Mouse (Mus musculus) adrenal gland, postnatal 14 days (tissue): Measurements from ENCODE around the gene Ube2d3. TPM values are rescaled to one million over a fixed set of nuclear protein-coding genes. Genes with fewer than 3 reads are reported as not detected.

ENCODE experiments used
- DNase-seq: peaks from one replicate; pipeline ENCODE4 v3.0.0; 2021; ENCODE audit warnings: mixed read lengths
- long read RNA-seq, 2 experiments: library from polyadenylated mRNA; stranded (forward); transcript quantifications; one replicate each; pipeline ENCODE4 v2.0.0; 2021
- total RNA-seq: library from RNA; stranded (reverse); gene quantifications from 2 replicates; pipeline ENCODE4 v1.2.3, GENCODE M21; 2021

Gene Ube2d3
- 378 and 407 TPM in 2 replicates for total RNA-seq
- long read RNA-seq, experiment 1, transcript Ube2d3-202 (8 exons, 2,504 nt) = minor isoform, 79 of 375 reads
- long read RNA-seq, experiment 1, transcript Ube2d3-201 (8 exons, 1,512 nt) = minor isoform, 12 of 375 reads
- long read RNA-seq, experiment 1, transcript Ube2d3-210 (7 exons, 2,515 nt) = minor isoform, 26 of 375 reads
- long read RNA-seq, experiment 1, transcript Ube2d3-212 (8 exons, 3,833 nt) = major isoform, 228 of 375 reads
- long read RNA-seq, experiment 1, partial matches to known transcripts = 7 of 375 reads
- long read RNA-seq, experiment 1, other reads (novel, unspliced or antisense) = 19 of 375 reads
- long read RNA-seq, experiment 2, transcript Ube2d3-210 (7 exons, 2,515 nt) = minor isoform, 23 of 318 reads
- long read RNA-seq, experiment 2, transcript Ube2d3-201 (8 exons, 1,512 nt) = minor isoform, 6 of 318 reads
- long read RNA-seq, experiment 2, transcript Ube2d3-202 (8 exons, 2,504 nt) = minor isoform, 86 of 318 reads
- long read RNA-seq, experiment 2, transcript Ube2d3-212 (8 exons, 3,833 nt) = major isoform, 156 of 318 reads
- long read RNA-seq, experiment 2, partial matches to known transcripts = 21 of 318 reads
- long read RNA-seq, experiment 2, other reads (novel, unspliced or antisense) = 19 of 318 reads

GRCm38 (mm10) chr3:135437758-135438495 is at the start of gene Ube2d3:
Gene Ube2d3 (plus strand): TSS chr3:135438149.
- peak; percentile 99 for DNase-seq

GRCm38 (mm10) chr3:135393186-135393585 is 44.8 kb upstream of the Ube2d3 start:
- DNase-seq = peak; percentile 38

- no peak for DNase-seq
These were observed 42.9 kb upstream of the Ube2d3 start for GRCm38 (mm10) chr3:135395085-135395484.

GRCm38 (mm10) chr3:135396081-135396480 is 41.9 kb upstream of the Ube2d3 start:
- DNase-seq = peak; percentile 47

- DNase-seq = no peak
These were observed 40.8 kb upstream of the Ube2d3 start for GRCm38 (mm10) chr3:135397112-135397511.

- DNase-seq = peak; percentile 92
These were observed 35.7 kb upstream of the Ube2d3 start for GRCm38 (mm10) chr3:135402201-135402658.

- DNase-seq = no peak
These were observed 34.7 kb upstream of the Ube2d3 start for GRCm38 (mm10) chr3:135403211-135403610.

- no peak for DNase-seq
These were observed 34.1 kb upstream of the Ube2d3 start for GRCm38 (mm10) chr3:135403856-135404255.

- no peak for DNase-seq
These were observed 33.4 kb upstream of the Ube2d3 start for GRCm38 (mm10) chr3:135404599-135404998.

GRCm38 (mm10) chr3:135407351-135407750 is 30.6 kb upstream of the Ube2d3 start:
- no peak for DNase-seq

GRCm38 (mm10) chr3:135409219-135409618 is 28.7 kb upstream of the Ube2d3 start:
- no peak for DNase-seq

- DNase-seq = no peak
These were observed 26.9 kb upstream of the Ube2d3 start for GRCm38 (mm10) chr3:135411056-135411455.

- DNase-seq = no peak
These were observed 26.1 kb upstream of the Ube2d3 start for GRCm38 (mm10) chr3:135411824-135412223.

GRCm38 (mm10) chr3:135417245-135417644 is 20.7 kb upstream of the Ube2d3 start:
- no peak for DNase-seq

GRCm38 (mm10) chr3:135417799-135418198 is 20.1 kb upstream of the Ube2d3 start:
- no peak for DNase-seq

- no peak for DNase-seq
These were observed 17.2 kb upstream of the Ube2d3 start for GRCm38 (mm10) chr3:135420542-135421309.

- DNase-seq = no peak
These were observed 16.7 kb upstream of the Ube2d3 start for GRCm38 (mm10) chr3:135421310-135421594.

- DNase-seq = no peak
These were observed 15.6 kb upstream of the Ube2d3 start for GRCm38 (mm10) chr3:135422232-135422855.

- DNase-seq = peak; percentile 91
These were observed 14.9 kb upstream of the Ube2d3 start for GRCm38 (mm10) chr3:135422856-135423607.

GRCm38 (mm10) chr3:135423608-135424212 is 14.2 kb upstream of the Ube2d3 start, which contains the start of gene Cisd2:
Gene Cisd2 (minus strand): TSS chr3:135423925.
- DNase-seq = peak; percentile 37
